Mouse (Mus musculus) Patski (cell line): ENCODE measurements around the gene Klhl29. TPM values are rescaled to one million over a fixed set of nuclear protein-coding genes. Genes with fewer than 3 reads are reported as not detected.
A peak's percentile ranks its signal among the peaks of the same experiment; 100 is the strongest.

Experiments used
- ATAC-seq: fragments of 100-300 bp; one replicate; pipeline ENCODE4 v1.8.0; 2021
- CTCF ChIA-PET: fragments of 350-600 bp; sonication (Branson Sonifier 250); formaldehyde crosslinking; loops from one replicate; lab custom pipeline; 2022; ENCODE audit warnings: inconsistent platforms; lab: Charles Lee
- POLR2A ChIA-PET: fragments of 350-600 bp; sonication (Branson Sonifier 250); formaldehyde crosslinking; loops from one replicate; lab custom pipeline; 2022; ENCODE audit warnings: antibody characterized with exemption, inconsistent platforms; lab: Charles Lee
- DNase-seq: peaks from one replicate; pipeline ENCODE4 v3.0.0-alpha.2; 2011; ENCODE audit warnings: low read depth, low spot score
- H3K27me3 ChIP-seq: fragments of 371-371 bp; one replicate; pipeline ENCODE4 v1.5.1; 2021
- CTCF ChIP-seq: fragments of 100-300 bp; IDR thresholded peaks from one replicate; pipeline ENCODE4 v1.5.1; 2021
- in situ Hi-C: fragments of 300-500 bp; cut with MboI; formaldehyde crosslinking; loops from 3 replicates; pipeline ENCODE4 v1.11.1; 2018; ENCODE audit warnings: low pct_unique_long_range_greater_than_20kb, mixed read lengths
- polyA plus RNA-seq: library from polyadenylated mRNA; unstranded; gene quantifications from one replicate; pipeline ENCODE4 v1.2.3, GENCODE M21; 2021

The Klhl29 gene
- polyA plus RNA-seq, 1 experiment from 2014 or later, result 16.8 TPM

GRCm38 (mm10) chr12:5147346-5148035 lies 228.0 kb downstream of the Klhl29 start:
- H3K27me3 ChIP-seq, result no peaks in the 10 kb centered on the region
- in situ Hi-C loops, result loop anchor here (10.0 to 25.0 kb wide), 3 partner anchors 157 to 565 kb away; no protein-coding TSS in a partner anchor
- CTCF ChIA-PET, result no interaction called here
- POLR2A ChIA-PET, result no interaction called here
- TF ChIP-seq CTCF, result no peak
- DNase-seq (no peak), ATAC-seq (peak; percentile 45)

GRCm38 (mm10) chr12:5143903-5144781 lies 231.3 kb downstream of the Klhl29 start:
- POLR2A ChIA-PET, result no interaction called here
- H3K27me3 ChIP-seq, result no peaks in the 10 kb centered on the region
- DNase-seq (no peak), ATAC-seq (no peak)
- in situ Hi-C loops, result loop anchor here (10.0 to 25.0 kb wide), 3 partner anchors 161 to 568 kb away; no protein-coding TSS in a partner anchor
- CTCF ChIA-PET, result interaction anchor here (0.6 to 1.6 kb wide), 4 partner anchors 8 to 266 kb away, joined by 3 to 4 read pairs (median 3); no protein-coding TSS in a partner anchor
- no peak for TF ChIP-seq CTCF

GRCm38 (mm10) chr12:5143224-5143623 lies 232.3 kb downstream of the Klhl29 start:
- TF ChIP-seq CTCF, result no peak
- in situ Hi-C loops, result loop anchor here (10.0 to 25.0 kb wide), 3 partner anchors 162 to 569 kb away; no protein-coding TSS in a partner anchor
- no peak for ATAC-seq
- DNase-seq, result no peak
- ChIA-PET POLR2A (no interaction called here), CTCF (interaction anchor here (0.8 to 1.6 kb wide), 4 partner anchors 10 to 267 kb away, joined by 3 to 6 read pairs (median 3); no protein-coding TSS in a partner anchor)
- no peaks in the 10 kb centered on the region for H3K27me3 ChIP-seq

GRCm38 (mm10) chr12:5142776-5143175 lies 232.7 kb downstream of the Klhl29 start:
- in situ Hi-C loops, result loop anchor here (10.0 to 25.0 kb wide), 3 partner anchors 162 to 570 kb away; no protein-coding TSS in a partner anchor
- ATAC-seq (peak; percentile 57), DNase-seq (peak; percentile 37)
- peak; percentile 83 for TF ChIP-seq CTCF
- ChIA-PET POLR2A (no interaction called here), CTCF (interaction anchor here (0.8 to 1.6 kb wide), 5 partner anchors 9 to 268 kb away, joined by 3 to 6 read pairs (median 3); no protein-coding TSS in a partner anchor)
- no peaks in the 10 kb centered on the region for H3K27me3 ChIP-seq

GRCm38 (mm10) chr12:5141040-5141439 lies 234.4 kb downstream of the Klhl29 start:
- DNase-seq (no peak), ATAC-seq (no peak)
- POLR2A ChIA-PET, result no interaction called here
- CTCF ChIA-PET, result no interaction called here
- in situ Hi-C loops, result loop anchor here (10.0 to 25.0 kb wide), 3 partner anchors 164 to 571 kb away; no protein-coding TSS in a partner anchor
- TF ChIP-seq CTCF, result peak; percentile 27
- H3K27me3 ChIP-seq, result no peaks in the 10 kb centered on the region

GRCm38 (mm10) chr12:5139302-5139701 lies 236.2 kb downstream of the Klhl29 start:
- DNase-seq (no peak), ATAC-seq (no peak)
- no peak for TF ChIP-seq CTCF
- in situ Hi-C loops, result loop anchor here (25.0 kb wide), 1 partner anchor 573 kb away; no protein-coding TSS in a partner anchor
- H3K27me3 ChIP-seq, result no peaks in the 10 kb centered on the region
- CTCF ChIA-PET, result no interaction called here
- POLR2A ChIA-PET, result no interaction called here

- POLR2A ChIA-PET, result no interaction called here
- peak; percentile 82 for TF ChIP-seq CTCF
- in situ Hi-C loops, result loop anchor here (25.0 kb wide), 1 partner anchor 576 kb away; no protein-coding TSS in a partner anchor
- CTCF ChIA-PET, result interaction anchor here (0.9 kb wide), 1 partner anchor 495 kb away, joined by 4 read pairs; no protein-coding TSS in a partner anchor
- DNase-seq, result peak; percentile 13
- peak; percentile 64 for ATAC-seq
- H3K27me3 ChIP-seq, result no peaks in the 10 kb centered on the region
Observed at GRCm38 (mm10) chr12:5136300-5136699, 239.2 kb downstream of the Klhl29 start.

- ChIA-PET POLR2A (no interaction called here), CTCF (no interaction called here)
- in situ Hi-C loops, result loop anchor here (25.0 kb wide), 1 partner anchor 583 kb away; no protein-coding TSS in a partner anchor
- no peak for TF ChIP-seq CTCF
- ATAC-seq (no peak), DNase-seq (no peak)
- no peaks in the 10 kb centered on the region for H3K27me3 ChIP-seq
Observed at GRCm38 (mm10) chr12:5129190-5129589, 246.3 kb downstream of the Klhl29 start.

- in situ Hi-C loops, result loop anchor here (25.0 kb wide), 1 partner anchor 586 kb away; no protein-coding TSS in a partner anchor
- CTCF ChIA-PET, result no interaction called here
- POLR2A ChIA-PET, result no interaction called here
- no peak for ATAC-seq
- DNase-seq, result no peak
- TF ChIP-seq CTCF, result no peak
- no peaks in the 10 kb centered on the region for H3K27me3 ChIP-seq
Observed at GRCm38 (mm10) chr12:5125907-5126306, 249.6 kb downstream of the Klhl29 start.

GRCm38 (mm10) chr12:5122972-5123371 lies 252.5 kb downstream of the Klhl29 start:
- ATAC-seq, result no peak
- CTCF ChIA-PET, result no interaction called here

More at GRCm38 (mm10) chr12:5122972-5123371, 252.5 kb downstream of the Klhl29 start:
- DNase-seq, result no peak
- no peak for TF ChIP-seq CTCF
- H3K27me3 ChIP-seq, result no peaks in the 10 kb centered on the region
- in situ Hi-C loops, result no loop called here
- POLR2A ChIA-PET, result no interaction called here
